Mouse (Mus musculus): Measurements from ENCODE around the gene Nfkb1. TPM values are rescaled to one million over a fixed set of nuclear protein-coding genes. Genes with fewer than 3 reads are reported as not detected.

Nfkb1 gene
- polyA plus RNA-seq, 1 experiment from 2014 or later: 10.2 TPM

DNA sequence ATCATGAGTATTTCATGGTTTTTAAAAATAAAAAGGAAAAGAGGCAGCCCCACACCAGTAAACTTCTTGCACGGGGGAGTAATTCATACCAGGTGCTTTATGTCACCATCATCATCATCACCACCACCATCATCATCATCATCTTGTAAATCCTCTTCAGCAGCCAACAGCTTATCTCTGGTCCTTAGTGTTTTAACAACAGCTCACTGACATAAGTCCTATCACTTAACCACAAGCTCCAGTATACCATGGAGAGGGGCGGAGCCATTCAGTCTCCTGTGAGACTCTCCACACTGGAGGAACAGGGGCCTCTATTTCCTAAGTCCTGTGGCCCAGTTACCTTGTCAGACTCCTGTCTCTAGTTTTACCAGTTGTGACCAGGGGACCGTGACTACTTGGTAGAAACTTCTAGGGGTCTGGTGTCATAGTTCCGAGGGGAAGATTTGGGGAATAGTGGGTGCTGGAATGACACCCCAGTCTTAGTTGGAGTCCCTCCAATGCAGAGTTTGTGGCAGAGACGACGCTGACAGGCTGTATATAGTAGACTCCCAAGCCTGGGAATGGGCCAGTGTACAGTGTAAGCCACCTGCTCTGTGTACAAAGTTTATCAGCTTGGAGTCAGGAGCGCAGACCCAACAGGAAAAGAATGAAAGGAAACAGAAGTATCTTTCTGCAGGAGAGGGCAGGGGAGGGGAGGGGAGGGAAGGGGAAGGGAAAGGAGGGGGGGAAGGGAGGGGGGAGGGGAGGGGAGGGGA, 35.4 kb upstream of the Nfkb1 start:
- no peaks in the 10 kb centered on the region for H3K9me3 ChIP-seq (ENCODE audit: control insufficient read depth, low read length)
- no peaks in the 10 kb centered on the region for H3K36me3 ChIP-seq (replicated peaks; ENCODE audit: control insufficient read depth, insufficient read depth)
- H3K4me1 ChIP-seq (replicated peaks; ENCODE audit: control insufficient read depth, insufficient read depth, low read length): no peaks in the 10 kb centered on the region
- no peak overlapping the region for H3K9ac ChIP-seq
- H3K27ac ChIP-seq: no peak overlapping the region
- ATAC-seq (ENCODE audit: low FRiP score): no peak
- H3K4me2 ChIP-seq (replicated peaks): no peak overlapping the region
- H3K4me3 ChIP-seq (replicated peaks; ENCODE audit: low read length): no peak overlapping the region
- 89% methylated on average over 7 of the region's 7 CpGs for WGBS
- H3K27me3 ChIP-seq (ENCODE audit: control insufficient read depth, insufficient read depth, low read length): no peaks in the 10 kb centered on the region
- DNase-seq (ENCODE audit: low spot score): no peak

DNA sequence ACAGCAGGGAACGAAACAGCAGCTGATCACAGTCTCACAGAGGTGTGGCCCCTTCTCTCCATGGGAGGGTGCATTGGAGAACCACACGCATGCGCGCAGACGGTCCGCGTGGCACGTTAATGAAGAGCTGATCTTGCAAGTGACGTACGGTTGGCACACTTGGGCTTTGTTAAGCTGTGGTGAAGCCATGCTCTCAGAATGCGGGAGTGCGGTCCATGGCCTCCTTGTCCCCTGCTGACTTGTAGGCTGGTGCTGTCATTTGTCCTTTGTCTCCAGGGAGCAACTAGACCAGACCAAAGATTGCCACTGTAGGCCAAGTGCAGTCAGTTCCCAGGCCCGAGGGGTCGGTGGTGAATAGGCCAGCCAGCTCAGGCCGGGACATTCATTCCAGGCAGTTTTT, 34.7 kb upstream of the Nfkb1 start:
- no peak overlapping the region for H3K9ac ChIP-seq
- 59% methylated on average over 15 of the region's 15 CpGs for WGBS
- H3K9me3 ChIP-seq (ENCODE audit: control insufficient read depth, low read length): no peaks in the 10 kb centered on the region
- H3K27me3 ChIP-seq (ENCODE audit: control insufficient read depth, insufficient read depth, low read length): no peaks in the 10 kb centered on the region
- no peaks in the 10 kb centered on the region for H3K4me1 ChIP-seq (replicated peaks; ENCODE audit: control insufficient read depth, insufficient read depth, low read length)
- H3K4me2 ChIP-seq (replicated peaks): no peak overlapping the region
- ATAC-seq (ENCODE audit: low FRiP score) (peak; percentile 64; the same call in 1 of the 2 replicates), DNase-seq (ENCODE audit: low spot score) (no peak)
- no peak overlapping the region for H3K4me3 ChIP-seq (replicated peaks; ENCODE audit: low read length)
- H3K27ac ChIP-seq: no peak overlapping the region
- H3K36me3 ChIP-seq (replicated peaks; ENCODE audit: control insufficient read depth, insufficient read depth): no peaks in the 10 kb centered on the region

DNA sequence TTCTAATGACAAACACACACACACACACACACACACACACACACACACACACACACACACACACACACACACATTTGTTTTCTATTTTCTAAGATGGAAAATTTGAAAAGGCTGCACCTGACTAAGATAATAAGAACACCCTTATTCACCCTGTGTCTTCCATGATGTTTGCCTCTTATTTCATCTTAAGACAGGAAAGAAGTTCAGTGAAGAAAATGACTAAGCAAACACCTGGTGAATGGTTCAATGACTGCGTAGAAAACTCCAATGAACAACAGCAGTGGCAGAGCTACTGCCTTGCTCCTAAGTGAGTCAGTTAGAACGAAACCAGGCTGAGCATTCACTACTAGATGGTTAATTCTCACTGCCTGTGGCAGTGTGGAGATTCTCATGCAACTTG, 30.8 kb upstream of the Nfkb1 start:
- 87% methylated on average over 2 of the region's 2 CpGs for WGBS
- no peak overlapping the region for H3K27ac ChIP-seq
- no peak for ATAC-seq (ENCODE audit: low FRiP score)

DNA sequence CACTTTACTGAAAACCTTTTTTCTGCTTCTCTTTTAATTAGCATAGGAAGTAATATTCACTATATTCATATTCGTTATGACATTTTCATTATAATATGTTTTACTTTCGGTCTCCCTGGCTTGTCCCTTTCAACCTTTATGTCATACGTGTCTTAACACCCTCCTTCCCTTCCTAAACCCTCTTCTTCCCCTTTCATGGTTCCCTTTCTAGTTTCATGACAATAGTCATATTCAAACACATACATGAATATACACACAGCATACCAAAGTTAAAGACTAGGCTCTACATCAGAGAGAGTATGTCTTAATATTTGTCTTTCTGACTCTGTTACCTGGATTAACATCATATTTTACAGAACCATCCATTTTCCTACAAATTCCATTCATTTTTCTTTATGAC, 28.6 kb upstream of the Nfkb1 start:
- Histone ChIP-seq H3K9me3 (ENCODE audit: control insufficient read depth, low read length) (no peaks in the 10 kb centered on the region), H3K4me3 (replicated peaks; ENCODE audit: low read length) (no peak overlapping the region), H3K9ac (no peak overlapping the region), H3K4me2 (replicated peaks) (no peak overlapping the region), H3K36me3 (replicated peaks; ENCODE audit: control insufficient read depth, insufficient read depth) (no peaks in the 10 kb centered on the region), H3K27me3 (ENCODE audit: control insufficient read depth, insufficient read depth, low read length) (no peaks in the 10 kb centered on the region), H3K27ac (no peak overlapping the region), H3K4me1 (replicated peaks; ENCODE audit: control insufficient read depth, insufficient read depth, low read length) (no peaks in the 10 kb centered on the region)
- DNase-seq (ENCODE audit: low spot score): no peak
- WGBS: 94% methylated on average over 3 of the region's 3 CpGs
- ATAC-seq (ENCODE audit: low FRiP score): no peak

More for the DNA sequence above, 30.8 kb upstream of the Nfkb1 start:
- H3K4me2 ChIP-seq (replicated peaks): no peak overlapping the region
- H3K4me3 ChIP-seq (replicated peaks; ENCODE audit: low read length): no peak overlapping the region
- no peaks in the 10 kb centered on the region for H3K9me3 ChIP-seq (ENCODE audit: control insufficient read depth, low read length)
- H3K4me1 ChIP-seq (replicated peaks; ENCODE audit: control insufficient read depth, insufficient read depth, low read length): no peaks in the 10 kb centered on the region
- no peaks in the 10 kb centered on the region for H3K36me3 ChIP-seq (replicated peaks; ENCODE audit: control insufficient read depth, insufficient read depth)
- DNase-seq (ENCODE audit: low spot score): no peak
- no peaks in the 10 kb centered on the region for H3K27me3 ChIP-seq (ENCODE audit: control insufficient read depth, insufficient read depth, low read length)
- H3K9ac ChIP-seq: no peak overlapping the region

DNA sequence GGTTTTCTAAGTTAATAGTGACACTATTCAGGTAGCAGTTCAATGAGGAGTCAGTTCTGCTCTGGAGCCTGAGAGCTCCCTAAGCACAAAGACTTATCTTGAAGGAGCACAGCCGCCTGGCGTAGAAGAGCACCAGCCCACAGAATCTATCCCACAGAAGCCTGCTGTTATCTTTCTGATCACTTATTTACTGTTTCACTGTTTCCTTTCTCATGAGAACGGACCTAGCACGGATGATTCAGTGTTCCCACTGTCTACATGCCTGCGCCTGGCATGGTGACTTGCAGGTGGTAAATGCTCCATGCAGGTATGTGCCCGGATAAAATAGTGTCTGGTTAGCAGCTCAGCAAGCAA, 27.8 kb upstream of the Nfkb1 start:
- Histone ChIP-seq H3K4me2 (replicated peaks) (no peak overlapping the region), H3K36me3 (replicated peaks; ENCODE audit: control insufficient read depth, insufficient read depth) (no peaks in the 10 kb centered on the region), H3K9me3 (ENCODE audit: control insufficient read depth, low read length) (no peaks in the 10 kb centered on the region), H3K9ac (no peak overlapping the region), H3K27me3 (ENCODE audit: control insufficient read depth, insufficient read depth, low read length) (no peaks in the 10 kb centered on the region), H3K4me1 (replicated peaks; ENCODE audit: control insufficient read depth, insufficient read depth, low read length) (no peaks in the 10 kb centered on the region), H3K27ac (no peak overlapping the region), H3K4me3 (replicated peaks; ENCODE audit: low read length) (no peak overlapping the region)
- 92% methylated on average over 6 of the region's 6 CpGs for WGBS
- ATAC-seq (ENCODE audit: low FRiP score) (no peak), DNase-seq (ENCODE audit: low spot score) (no peak)

DNA sequence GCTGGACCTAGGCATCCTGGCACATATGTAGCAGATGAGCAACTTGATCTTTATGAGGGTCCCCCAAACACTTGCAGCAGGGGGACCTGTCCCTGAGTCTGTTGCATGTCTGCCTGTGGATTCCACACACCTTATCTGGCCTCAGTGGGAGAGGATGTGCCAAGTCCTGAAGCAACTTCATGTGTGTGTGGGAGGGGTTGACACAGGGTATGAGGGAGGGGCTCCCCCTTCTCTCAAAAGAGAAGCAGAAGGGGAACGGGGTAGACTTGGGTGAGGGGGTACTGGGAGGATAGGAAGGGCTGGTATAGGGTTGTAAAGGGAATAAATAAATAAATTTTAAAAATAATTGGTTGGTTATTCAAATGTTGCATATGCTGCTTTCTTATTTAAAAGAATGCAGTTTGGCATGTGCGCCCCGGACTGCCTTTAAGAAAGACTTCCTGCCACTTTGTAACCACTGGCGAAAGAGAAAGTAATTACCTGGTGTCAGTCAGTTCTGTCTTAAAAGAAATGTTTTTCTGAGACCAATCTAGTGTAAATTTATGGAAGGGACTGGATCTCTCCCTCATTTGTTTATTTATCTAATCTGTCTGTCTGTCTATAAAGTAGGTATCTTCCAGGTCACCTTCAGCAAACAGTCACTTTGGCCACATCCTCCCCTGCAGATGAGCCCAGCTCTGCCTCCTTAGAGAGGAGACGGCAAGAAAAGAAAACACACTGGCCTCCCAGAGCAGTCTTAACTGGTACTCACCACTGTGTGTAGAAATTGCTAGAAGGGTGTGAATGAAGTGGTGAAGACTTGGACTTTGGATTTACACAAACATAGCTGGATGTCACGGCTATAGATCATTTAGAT, 27.2 kb upstream of the Nfkb1 start:
- Histone ChIP-seq H3K9me3 (ENCODE audit: control insufficient read depth, low read length) (no peaks in the 10 kb centered on the region), H3K9ac (no peak overlapping the region), H3K27ac (no peak overlapping the region), H3K36me3 (replicated peaks; ENCODE audit: control insufficient read depth, insufficient read depth) (no peaks in the 10 kb centered on the region), H3K4me2 (replicated peaks) (no peak overlapping the region), H3K4me3 (replicated peaks; ENCODE audit: low read length) (no peak overlapping the region), H3K27me3 (ENCODE audit: control insufficient read depth, insufficient read depth, low read length) (no peaks in the 10 kb centered on the region), H3K4me1 (replicated peaks; ENCODE audit: control insufficient read depth, insufficient read depth, low read length) (no peaks in the 10 kb centered on the region)
- DNase-seq (ENCODE audit: low spot score): no peak
- no peak for ATAC-seq (ENCODE audit: low FRiP score)
- 86% methylated on average over 6 of the region's 6 CpGs for WGBS

DNA sequence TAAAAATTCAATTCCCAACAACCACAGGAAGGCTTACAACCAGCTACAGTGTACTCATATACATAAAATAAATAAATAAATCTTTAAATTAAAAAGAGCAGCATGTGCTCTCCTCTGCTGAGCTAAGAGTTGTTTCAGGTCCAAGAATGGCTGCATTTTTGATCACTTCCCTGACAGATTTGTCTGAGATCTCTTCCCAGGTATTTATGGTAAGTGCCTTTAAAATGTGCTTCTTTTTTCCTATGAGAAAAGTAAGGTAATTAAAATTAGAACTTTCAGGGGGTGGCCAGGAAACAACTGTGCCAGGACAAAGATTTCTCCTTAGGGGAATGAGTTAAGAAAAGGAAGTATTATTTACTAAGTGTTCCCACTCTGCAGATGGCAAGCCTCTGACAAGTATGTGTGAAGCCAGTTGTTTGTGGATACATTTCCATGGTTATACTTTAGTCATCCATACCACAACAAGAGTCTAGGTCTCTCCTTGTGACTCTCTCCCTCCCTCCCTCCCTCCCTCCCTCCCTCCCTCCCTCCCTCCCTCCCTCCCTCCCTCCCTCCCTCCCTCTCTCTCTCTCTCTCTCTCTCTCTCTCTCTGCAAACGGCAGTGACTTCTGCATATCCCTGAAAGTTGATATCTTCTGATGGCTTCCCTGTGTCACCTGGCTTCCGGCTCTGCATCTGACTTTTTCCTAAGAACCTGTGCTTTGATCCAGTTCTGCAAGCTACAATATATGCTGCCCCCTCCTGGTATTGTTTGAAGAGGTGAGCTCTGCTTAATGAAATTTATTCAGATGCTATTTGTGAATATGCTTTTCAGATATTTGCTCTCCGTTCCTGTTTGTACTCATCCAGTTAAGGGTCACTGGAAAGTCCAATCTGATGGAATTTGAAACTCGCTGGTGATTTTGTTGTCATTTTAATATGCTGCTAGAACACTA, 21.9 kb upstream of the Nfkb1 start:
- Histone ChIP-seq H3K4me3 (replicated peaks; ENCODE audit: low read length) (no peak overlapping the region), H3K27me3 (ENCODE audit: control insufficient read depth, insufficient read depth, low read length) (no peaks in the 10 kb centered on the region), H3K27ac (no peak overlapping the region), H3K4me1 (replicated peaks; ENCODE audit: control insufficient read depth, insufficient read depth, low read length) (no peaks in the 10 kb centered on the region), H3K9me3 (ENCODE audit: control insufficient read depth, low read length) (no peaks in the 10 kb centered on the region), H3K4me2 (replicated peaks) (no peak overlapping the region), H3K9ac (no peak overlapping the region), H3K36me3 (replicated peaks; ENCODE audit: control insufficient read depth, insufficient read depth) (no peaks in the 10 kb centered on the region)
- DNase-seq (ENCODE audit: low spot score) (peak; percentile 69), ATAC-seq (ENCODE audit: low FRiP score) (no peak)
- whole genome bisulfite sequencing: 54% methylated on average over 4 of the region's 4 CpGs

DNA sequence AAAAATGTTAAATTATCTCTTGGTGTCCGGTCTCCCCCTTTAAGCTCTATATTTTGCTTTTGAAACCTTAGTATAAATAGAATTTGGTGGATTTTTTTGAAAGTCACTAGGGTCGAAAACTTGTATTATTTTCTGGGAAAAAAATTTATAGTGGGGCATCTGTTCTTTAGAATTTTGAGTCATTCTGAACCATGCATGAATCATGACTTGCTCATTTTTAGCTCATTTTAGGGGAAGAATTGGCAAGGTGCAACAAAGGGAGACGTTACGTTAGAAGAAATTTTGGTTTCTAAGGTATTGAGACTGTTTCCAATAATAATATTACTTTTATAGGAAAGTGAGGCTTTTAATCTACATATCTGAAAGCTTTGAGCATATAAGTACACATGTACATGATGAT, 20.3 kb upstream of the Nfkb1 start:
- Histone ChIP-seq H3K36me3 (replicated peaks; ENCODE audit: control insufficient read depth, insufficient read depth) (no peaks in the 10 kb centered on the region), H3K9ac (no peak overlapping the region), H3K4me1 (replicated peaks; ENCODE audit: control insufficient read depth, insufficient read depth, low read length) (no peaks in the 10 kb centered on the region), H3K4me3 (replicated peaks; ENCODE audit: low read length) (no peak overlapping the region), H3K27ac (no peak overlapping the region), H3K27me3 (ENCODE audit: control insufficient read depth, insufficient read depth, low read length) (no peaks in the 10 kb centered on the region), H3K9me3 (ENCODE audit: control insufficient read depth, low read length) (no peaks in the 10 kb centered on the region), H3K4me2 (replicated peaks) (no peak overlapping the region)
- ATAC-seq (ENCODE audit: low FRiP score) (no peak), DNase-seq (ENCODE audit: low spot score) (no peak)
- WGBS: 97% methylated on average over 4 of the region's 4 CpGs

DNA sequence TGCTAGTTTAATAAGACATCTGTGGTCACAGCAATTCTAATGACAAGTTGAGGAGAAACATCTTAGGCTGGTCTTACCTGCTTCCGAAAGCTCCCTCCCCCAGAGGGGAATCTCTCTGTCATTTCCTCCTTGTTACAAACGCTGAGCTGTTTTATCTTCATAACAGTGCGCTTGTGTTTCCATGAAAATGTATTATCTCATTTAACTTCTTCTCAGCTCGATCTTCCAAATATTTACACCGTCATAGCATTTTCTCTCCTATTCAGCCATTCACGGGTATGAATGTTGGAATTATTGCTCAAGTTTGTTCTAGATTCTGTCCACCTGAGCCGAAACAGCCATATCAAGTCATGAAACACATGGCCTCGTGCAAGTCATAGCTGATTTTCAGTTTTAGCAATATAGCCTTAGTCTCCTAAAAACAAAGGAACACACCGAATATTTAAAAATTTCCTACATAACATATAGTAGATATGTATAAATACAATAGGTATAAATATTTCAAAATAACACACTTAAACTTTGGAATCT, 19.8 kb upstream of the Nfkb1 start:
- no peaks in the 10 kb centered on the region for H3K27me3 ChIP-seq (ENCODE audit: control insufficient read depth, insufficient read depth, low read length)

More for the DNA sequence above, 19.8 kb upstream of the Nfkb1 start:
- ATAC-seq (ENCODE audit: low FRiP score) (no peak), DNase-seq (ENCODE audit: low spot score) (no peak)
- Histone ChIP-seq H3K9ac (no peak overlapping the region), H3K36me3 (replicated peaks; ENCODE audit: control insufficient read depth, insufficient read depth) (no peaks in the 10 kb centered on the region), H3K4me3 (replicated peaks; ENCODE audit: low read length) (no peak overlapping the region), H3K4me2 (replicated peaks) (no peak overlapping the region), H3K9me3 (ENCODE audit: control insufficient read depth, low read length) (no peaks in the 10 kb centered on the region), H3K4me1 (replicated peaks; ENCODE audit: control insufficient read depth, insufficient read depth, low read length) (no peaks in the 10 kb centered on the region), H3K27ac (no peak overlapping the region)
- WGBS: 93% methylated on average over 9 of the region's 9 CpGs

Measured in hindbrain, embryonic 14.5 days (tissue).